Mouse (Mus musculus): ENCODE results near the gene Ccdc51.
"Not testable (repeated sequence)": the region's sequence is repeated elsewhere in the genome, so short reads cannot be mapped to it uniquely, and the experiment has no call there.

Gene Ccdc51

GRCm38 (mm10) chr9:109123266-109123665 is 41.0 kb downstream of the Ccdc51 start:
- DNase-seq (ENCODE audit: low spot score), result no peak

- no peak for DNase-seq (ENCODE audit: low spot score)
These were observed 41.9 kb downstream of the Ccdc51 start for GRCm38 (mm10) chr9:109124164-109124563.

- no peak for DNase-seq (ENCODE audit: low spot score)
These were observed 42.8 kb downstream of the Ccdc51 start for GRCm38 (mm10) chr9:109125043-109125442.

GRCm38 (mm10) chr9:109125481-109125880 is 43.2 kb downstream of the Ccdc51 start:
- no peak for DNase-seq (ENCODE audit: low spot score)

GRCm38 (mm10) chr9:109127076-109127475 is 44.8 kb downstream of the Ccdc51 start:
- DNase-seq (ENCODE audit: low spot score), result no peak

GRCm38 (mm10) chr9:109128211-109128610 is 45.9 kb downstream of the Ccdc51 start:
- DNase-seq (ENCODE audit: low spot score), result peak; percentile 81

- DNase-seq (ENCODE audit: low spot score), result no peak
These were observed 47.8 kb downstream of the Ccdc51 start for GRCm38 (mm10) chr9:109130076-109130475.

GRCm38 (mm10) chr9:109140414-109140813 is 58.1 kb downstream of the Ccdc51 start:
- DNase-seq (ENCODE audit: low spot score), result not testable (repeated sequence)

Measured in testis, postnatal 10 days (tissue).